Mouse (Mus musculus): ENCODE data around the gene Synpr. TPM values are rescaled to one million over a fixed set of nuclear protein-coding genes. Genes with fewer than 3 reads are reported as not detected.
"Not testable (repeated sequence)": the region's sequence is repeated elsewhere in the genome, so short reads cannot be mapped to it uniquely, and the experiment has no call there.

The Synpr gene
- total RNA-seq (2021) = under 1 TPM in 1 of 2 experiments, not detected in 1; 0.16 TPM
- long read RNA-seq, experiment 1 = 0 reads
- long read RNA-seq, experiment 2 = 0 reads

DNA sequence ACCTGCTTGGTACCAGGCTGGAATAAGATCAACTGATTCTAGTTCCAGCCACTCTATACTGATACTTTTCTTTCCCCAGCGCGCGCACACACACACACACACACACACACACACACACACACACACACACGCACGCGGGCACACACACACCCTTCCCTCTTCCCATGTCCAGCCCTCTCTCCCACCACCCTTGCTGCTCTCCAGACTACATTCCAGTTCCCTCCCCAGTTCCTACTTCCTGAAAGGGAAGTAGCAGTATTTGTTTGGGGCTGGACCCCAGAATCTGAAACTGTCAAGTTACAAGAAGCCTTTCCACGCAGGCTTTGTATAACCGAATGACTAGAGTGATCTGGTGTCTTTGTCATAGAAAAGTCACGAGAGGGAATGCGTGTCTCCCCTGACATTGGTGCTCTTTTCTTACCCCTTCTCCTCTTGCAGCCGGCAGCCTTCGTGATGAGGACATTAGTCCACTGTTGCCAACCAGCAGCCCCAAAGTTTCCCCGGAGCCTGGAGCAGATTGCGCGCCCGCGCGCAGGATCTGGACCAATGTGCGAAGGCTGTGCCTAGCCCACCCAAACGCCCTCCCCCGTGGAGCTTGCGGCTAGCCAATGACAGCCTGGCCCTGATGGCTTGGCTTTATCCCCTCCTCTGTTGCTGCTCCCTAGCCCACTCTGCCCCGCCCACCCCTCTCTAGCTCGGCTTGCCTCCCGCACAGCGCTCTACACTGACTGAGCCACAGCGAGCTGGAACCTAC, at the start of gene Synpr:
Synpr (plus strand) TSS at position 690 of the 754 bp plus-strand sequence.
- peak; percentile 38 for DNase-seq
- intact Hi-C loops (cut with DNase I; ENCODE audit: low total_unique reads) = no loop called here

DNA sequence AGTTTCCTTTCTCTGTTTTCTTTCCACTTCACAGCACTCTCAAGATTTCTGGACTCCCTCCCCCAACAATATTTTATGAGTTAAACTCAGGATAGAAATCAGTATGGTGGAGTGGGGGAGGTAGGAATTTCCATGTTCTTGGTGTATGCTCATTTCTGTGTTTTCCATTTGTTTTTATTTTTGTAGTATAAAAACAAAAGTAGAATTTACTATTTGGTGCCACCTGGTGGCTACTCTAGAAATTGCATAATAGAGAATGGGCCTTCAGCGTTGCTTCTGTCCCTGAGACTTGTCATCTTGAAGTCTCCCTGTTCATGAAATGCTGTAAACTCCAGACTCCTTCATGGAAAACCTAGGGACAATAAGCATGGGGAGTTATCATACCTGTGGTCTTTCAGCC, 47.7 kb upstream of the Synpr start:
- no peak for DNase-seq
- intact Hi-C loops (cut with DNase I; ENCODE audit: low total_unique reads) = loop anchor here (5.0 kb wide), 1 partner anchor 660 kb away; no protein-coding TSS in a partner anchor

DNA sequence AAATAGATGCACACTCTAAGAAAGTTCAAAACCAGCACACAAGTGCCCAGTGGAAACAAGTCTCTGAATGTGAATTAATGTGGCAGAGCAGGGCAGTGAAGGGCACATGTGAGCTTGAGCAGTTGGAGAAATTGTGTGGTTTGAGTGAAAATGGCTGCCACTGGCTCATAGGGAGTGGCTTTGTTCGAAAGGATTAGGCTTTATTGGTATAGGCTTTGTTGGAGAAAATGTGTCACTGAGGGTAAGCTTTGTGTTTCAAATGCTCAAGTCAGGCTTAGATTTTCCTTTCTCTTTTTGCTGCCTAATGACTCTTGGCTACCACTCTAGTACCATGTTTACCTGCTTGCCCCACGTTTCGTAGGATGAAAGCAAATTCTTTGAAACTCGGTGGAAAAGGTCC, 37.1 kb upstream of the Synpr start:
- intact Hi-C loops (cut with DNase I; ENCODE audit: low total_unique reads) = no loop called here
- DNase-seq = no peak

DNA sequence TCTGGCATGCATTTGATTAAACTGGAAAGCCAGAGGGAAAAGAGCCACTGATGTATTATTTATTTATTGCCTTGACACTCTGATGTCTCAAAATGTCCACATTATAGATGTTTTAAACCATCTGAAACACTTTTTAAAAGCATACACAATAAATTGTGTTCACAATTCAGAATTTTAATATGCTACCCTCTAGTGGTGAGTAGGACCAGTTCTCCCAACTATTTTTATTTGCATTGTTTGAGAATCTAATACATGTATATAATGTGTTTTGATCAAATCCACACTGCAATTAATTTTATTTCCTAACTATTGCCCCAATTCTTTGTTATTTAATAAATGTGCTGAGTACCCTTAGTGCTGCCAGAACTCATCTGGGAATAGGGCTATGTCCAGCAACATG, 35.2 kb upstream of the Synpr start:
- intact Hi-C loops (cut with DNase I; ENCODE audit: low total_unique reads) = no loop called here
- DNase-seq = no peak

DNA sequence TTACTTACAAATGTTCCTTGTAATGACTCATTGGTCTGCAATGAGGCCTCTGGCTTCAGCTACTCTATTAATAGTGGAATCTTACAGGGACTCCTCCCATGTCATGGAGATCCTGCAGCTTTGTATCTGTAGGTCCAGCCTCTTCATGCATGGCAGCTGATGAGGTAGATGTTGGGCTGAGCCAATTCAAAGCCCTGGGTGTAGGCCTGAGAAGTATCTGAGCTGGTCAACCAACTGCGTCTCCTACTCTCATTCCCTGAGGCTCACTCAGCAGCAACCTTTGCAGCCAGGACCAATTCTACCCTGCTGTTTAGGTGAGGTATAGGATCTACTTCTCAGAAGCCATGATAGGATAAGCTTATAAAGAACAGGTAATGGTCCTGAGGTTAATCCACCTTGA, 32.0 kb upstream of the Synpr start:
- DNase-seq = no peak
- intact Hi-C loops (cut with DNase I; ENCODE audit: low total_unique reads) = no loop called here

DNA sequence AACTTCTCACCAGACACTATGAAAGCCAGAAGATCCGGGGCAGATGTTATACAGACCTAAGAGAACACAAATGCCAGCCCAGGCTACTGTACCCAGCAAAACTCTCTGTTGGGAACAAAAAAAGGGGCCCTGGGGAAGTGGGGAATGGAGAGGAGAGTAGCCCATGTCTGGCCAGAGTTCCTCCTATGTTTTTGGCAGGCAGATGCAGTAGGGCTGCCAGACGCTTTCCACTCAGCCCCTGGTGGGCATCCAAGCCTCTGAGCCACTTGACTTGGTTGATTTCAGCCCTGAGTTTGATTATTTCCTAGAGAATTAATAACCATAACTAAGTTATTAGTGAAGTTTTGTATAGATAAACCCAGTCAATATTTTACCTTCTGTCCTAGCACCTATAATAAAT, 29.8 kb upstream of the Synpr start:
- DNase-seq; intact Hi-C loops (cut with DNase I; ENCODE audit: low total_unique reads): not testable (repeated sequence)

DNA sequence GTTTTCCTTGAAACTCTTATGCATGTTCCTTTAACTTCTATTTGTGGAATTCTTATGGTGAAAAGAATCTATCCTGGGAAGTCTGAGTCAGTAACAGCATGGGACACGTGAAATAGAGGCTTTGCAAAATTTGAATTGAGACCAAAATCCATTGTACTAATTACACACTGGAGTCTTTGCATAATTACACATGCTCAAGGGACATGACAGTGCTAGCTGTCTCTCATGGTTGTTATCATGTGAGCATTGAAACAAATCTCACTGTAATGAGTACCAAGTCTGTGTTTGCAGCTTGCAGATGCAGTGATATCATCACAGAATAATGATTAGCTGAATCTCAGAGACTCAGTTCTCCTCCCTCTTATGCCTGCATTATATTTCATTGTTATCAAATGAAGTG, 22.2 kb upstream of the Synpr start:
- no peak for DNase-seq
- intact Hi-C loops (cut with DNase I; ENCODE audit: low total_unique reads) = no loop called here

DNA sequence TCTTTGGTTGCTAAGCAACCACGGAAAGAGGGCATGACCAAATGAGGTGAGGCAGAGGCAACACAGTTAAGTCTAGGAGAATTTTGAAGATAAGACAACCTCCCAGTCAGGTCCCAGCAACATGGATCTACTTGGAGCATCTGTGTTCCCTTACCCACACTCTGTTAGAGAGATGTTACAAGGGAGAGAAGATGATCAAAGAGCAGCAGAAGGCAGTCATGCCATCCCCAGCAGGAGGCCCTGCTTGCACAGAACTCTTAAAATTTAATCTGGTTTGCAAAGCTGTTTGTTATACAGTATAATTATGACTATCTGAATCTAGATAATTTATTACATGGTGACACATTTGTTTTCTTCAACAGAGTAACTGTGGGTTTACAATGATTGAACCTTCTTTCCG, 18.2 kb upstream of the Synpr start:
- DNase-seq = no peak
- intact Hi-C loops (cut with DNase I; ENCODE audit: low total_unique reads) = no loop called here

DNA sequence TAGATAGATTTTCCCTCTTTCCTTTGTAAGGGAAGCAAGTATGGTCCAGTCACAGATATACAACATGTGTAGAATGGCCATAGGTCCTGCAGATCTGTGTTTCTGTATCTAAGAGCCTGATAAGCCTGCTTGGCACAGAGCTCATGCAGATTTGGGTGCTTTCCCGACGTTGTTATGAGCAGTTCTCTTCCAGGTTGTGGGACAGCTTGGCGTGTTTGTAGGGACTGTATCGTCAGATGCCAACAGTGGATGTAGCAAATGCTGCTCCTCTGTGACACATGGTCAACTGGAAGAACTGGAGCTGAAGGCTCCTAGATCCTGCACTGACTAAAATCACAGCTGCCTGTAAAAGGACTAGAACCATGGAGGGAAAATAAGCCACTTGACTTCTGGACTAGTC, 17.4 kb upstream of the Synpr start:
- DNase-seq = no peak
- intact Hi-C loops (cut with DNase I; ENCODE audit: low total_unique reads) = no loop called here

DNA sequence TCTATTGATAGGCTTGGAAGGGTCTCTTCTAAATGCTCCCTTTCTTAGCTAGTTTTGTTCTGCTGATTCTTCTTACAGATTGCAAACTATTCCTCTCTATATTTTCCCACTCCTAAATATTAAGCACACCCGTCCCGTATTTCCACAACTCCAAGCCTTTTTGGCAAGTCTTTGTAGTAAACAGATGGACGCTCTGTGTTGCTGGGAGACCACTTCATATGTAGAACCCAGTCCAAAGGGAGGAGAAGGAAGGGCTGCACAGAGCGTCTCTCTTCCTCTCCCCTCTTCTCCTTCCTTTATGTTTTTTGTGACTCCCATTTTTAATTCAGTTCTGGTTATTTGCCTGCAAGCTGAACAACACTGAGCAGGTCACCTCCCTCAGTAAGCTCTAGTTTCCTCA, 1.4 kb upstream of the Synpr start:
- no peak for DNase-seq
- intact Hi-C loops (cut with DNase I; ENCODE audit: low total_unique reads) = no loop called here

DNA sequence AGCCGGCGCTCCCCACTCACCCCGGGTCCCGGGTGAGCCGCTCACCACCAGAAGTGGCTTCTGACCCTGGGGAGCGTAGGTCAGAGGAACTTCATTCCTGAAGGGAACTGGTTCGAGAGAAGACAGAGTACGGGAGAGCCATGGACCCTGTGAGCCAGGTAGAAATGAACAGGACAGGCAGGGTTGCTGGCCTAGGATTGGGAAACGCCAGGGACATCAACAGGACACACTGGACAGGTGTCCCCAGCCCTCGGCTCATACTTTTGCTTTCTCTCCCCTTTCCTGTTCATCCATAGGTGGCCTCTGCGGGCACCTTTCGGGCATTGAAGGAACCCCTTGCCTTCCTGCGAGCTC, 242 bp downstream of the Synpr start:
- DNase-seq = no peak
- intact Hi-C loops (cut with DNase I; ENCODE audit: low total_unique reads) = no loop called here

DNA sequence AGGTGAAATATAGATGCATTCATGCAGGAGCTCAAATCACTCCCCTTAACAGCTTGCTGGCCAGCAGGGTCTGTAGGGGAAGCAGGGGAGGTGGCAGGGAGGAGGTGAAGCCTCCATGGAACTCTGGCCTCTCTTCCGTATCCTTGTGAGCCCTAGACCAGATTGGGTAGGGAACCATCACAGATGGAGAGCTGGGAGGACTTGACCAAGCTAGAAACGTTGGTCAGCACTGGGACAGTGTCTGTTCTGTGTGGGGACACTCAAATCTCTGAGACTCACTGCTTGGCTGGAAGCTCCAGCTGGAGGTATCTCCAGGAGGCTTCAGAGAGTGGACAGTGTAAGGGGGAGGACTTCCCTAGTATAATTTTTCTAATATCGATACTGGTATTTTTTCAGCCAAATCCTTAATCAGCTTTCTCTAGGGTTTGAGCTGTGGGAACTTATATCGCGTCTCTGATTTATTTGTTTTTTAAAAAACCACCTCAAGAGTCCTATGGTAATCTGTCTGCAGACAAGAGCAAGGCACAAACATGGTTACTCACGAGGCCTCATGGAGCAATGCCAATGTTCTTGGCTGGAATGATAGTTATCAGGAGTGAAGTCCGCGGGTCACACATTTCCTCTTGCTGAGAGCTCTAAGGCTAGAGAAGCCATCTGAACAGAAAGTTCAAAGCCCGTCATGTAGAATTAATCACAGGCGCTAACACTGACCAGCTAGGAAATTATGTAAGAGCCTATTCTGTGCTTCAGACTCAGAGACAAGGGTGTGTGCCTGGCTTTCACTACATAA, 956 bp downstream of the Synpr start:
- no peak for DNase-seq
- intact Hi-C loops (cut with DNase I; ENCODE audit: low total_unique reads) = no loop called here

DNA sequence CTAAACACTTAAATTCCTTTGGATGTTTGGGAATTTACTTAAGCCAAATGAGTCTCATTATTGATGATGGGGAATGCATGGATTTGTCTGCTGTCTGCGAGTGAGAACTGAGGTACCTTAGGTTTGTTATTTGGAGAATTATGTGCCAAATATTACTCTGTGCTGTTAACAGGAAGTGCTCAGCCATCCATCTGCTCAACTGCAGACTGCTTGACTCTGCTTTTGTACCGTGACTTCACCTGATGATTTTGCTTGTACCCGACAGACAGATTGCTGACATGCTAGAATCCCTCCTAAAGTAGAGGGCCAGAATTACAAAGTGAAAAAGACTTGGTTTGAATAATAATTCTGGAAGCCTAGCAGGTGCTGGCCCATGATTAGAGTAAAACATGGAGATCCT, 9.6 kb downstream of the Synpr start:
- intact Hi-C loops (cut with DNase I; ENCODE audit: low total_unique reads) = no loop called here
- DNase-seq = no peak

DNA sequence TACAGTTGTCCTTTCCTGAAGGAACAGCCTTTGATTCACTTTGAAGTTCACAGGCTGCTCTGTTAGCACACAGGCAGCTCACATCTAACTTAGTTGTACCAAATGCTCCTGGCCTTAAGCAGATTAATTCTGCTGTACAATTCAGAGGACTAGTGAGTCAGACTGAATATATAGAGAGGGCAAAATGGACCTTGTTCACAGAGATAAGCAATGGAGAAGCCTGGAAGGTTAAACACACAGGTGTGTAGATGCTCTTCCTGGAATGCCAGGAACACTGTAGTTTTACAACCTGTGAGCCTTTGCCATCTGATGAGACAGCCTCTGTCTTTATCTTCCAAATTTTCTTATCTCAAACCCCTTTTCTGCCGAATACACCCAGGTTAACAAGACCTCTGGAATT, 29.7 kb downstream of the Synpr start:
- intact Hi-C loops (cut with DNase I; ENCODE audit: low total_unique reads) = no loop called here
- DNase-seq = no peak

DNA sequence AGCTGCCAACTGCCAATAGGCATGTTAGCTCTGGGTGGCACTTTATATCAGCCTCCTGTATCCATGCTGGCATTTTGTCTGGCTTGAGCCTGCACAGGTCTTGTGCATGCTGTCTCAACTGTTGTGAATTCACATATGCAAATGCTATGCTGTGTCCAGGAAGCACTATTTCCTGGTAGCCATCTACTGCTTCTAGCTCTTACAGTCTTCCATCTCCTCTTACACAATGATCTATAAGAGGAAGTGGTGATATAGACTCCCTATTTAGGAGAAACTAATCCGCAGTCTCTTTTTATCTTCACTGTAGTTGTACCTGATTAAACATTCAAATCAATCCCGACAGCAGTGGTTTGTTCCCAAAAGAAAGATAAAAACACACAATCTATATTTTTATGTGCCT, 43.9 kb downstream of the Synpr start:
- no peak for DNase-seq

DNA sequence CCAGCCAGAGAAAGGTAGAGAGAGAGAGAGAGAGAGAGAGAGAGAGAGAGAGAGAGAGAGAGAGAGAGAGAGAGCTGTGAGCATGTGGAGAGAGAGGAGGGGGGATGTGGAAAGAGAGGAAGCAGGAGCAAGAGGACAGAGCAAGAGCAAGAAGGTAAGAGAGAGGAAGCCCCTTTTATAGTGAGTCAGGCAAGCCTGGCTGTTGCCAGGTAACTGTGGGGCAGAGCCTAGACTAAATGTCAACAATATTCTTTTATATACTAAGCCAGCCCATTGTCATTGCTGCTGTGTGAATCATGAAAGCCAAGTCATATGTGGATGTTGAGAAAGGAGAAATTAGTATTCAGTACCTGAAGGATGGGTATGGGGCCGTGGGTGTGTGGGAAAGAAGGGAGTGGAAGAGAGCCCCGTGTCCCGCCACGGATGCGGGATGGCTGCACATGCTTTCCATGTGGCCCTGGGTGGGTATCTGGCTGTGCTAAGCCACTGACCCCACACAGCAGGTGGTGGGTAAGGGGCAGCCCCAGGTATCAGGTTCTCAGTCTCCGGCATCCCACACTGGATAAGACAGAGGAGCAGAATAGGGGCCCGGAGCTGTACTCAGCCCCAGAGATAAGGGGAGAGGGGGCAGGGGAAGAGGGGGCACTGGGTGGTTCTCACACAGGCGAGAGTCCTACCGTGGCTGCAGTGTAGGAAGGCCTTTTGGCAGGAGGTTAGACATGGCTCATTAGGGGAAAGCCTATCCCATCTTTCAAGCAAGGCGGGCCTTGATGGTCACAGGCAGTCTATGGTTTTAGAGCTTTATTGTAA, 48.1 kb downstream of the Synpr start:
- intact Hi-C loops (cut with DNase I; ENCODE audit: low total_unique reads) = no loop called here
- no peak for DNase-seq

More for the DNA sequence above, 43.9 kb downstream of the Synpr start:
- intact Hi-C loops (cut with DNase I; ENCODE audit: low total_unique reads) = no loop called here

DNA sequence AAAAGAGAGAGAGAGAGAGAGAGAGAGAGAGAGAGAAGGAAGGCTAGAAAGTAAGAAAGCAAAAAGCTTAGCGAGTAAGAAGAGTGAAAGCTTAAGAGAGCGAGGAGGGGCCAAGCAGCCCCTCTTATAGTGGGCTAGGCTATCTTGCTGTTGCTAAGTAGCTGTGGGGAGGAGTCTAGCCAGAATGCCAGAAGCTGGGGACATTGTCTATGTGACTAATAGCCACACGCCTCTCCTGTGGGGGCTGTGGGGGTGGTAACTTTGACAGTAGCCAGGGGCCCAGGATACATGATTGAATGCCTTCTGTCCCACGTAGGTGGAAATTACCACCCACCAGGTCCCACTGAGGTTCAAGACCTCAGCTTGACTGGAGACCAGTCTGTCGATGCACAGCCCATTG, 48.8 kb downstream of the Synpr start:
- DNase-seq = no peak
- intact Hi-C loops (cut with DNase I; ENCODE audit: low total_unique reads) = no loop called here

DNA sequence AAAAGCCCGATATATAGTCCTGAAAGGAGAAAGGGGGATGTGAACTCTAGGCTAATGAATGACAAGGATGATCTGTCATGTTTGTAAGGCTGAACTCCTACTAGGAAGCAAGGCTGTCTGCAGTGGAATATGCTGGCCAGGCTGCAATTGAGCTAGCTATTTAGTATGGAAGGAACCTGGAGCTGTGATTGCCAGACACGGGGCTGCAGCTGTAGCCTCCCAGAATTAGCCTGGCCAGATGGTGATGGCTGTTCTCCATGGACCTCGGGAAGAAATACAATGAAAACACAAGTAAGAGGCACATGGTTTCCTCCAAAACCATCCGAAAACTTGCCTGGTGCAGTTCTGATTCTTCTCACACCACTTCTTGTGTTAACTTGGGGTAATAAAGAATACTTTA, 51.6 kb downstream of the Synpr start:
- DNase-seq = no peak
- intact Hi-C loops (cut with DNase I; ENCODE audit: low total_unique reads) = no loop called here

DNA sequence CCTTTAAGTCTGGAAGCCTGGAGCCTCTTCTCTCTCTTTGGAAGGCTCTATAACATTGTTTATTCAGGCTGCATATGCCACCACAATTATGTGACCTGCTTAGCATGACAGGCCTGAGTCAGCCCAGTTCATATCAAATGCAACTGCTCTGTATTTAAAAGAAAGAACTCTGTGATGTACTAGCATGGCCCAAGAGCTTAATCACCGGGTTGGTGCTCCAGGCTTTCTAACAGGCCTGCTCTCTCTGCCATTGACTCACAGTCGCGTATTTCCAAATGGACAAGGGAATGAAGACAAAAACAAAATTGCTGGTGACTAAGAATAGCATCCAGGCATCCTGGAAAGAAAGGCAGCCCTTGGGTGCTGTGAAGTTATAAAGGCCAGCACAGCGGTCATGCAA, 56.1 kb downstream of the Synpr start:
- DNase-seq = no peak
- intact Hi-C loops (cut with DNase I; ENCODE audit: low total_unique reads) = no loop called here

DNA sequence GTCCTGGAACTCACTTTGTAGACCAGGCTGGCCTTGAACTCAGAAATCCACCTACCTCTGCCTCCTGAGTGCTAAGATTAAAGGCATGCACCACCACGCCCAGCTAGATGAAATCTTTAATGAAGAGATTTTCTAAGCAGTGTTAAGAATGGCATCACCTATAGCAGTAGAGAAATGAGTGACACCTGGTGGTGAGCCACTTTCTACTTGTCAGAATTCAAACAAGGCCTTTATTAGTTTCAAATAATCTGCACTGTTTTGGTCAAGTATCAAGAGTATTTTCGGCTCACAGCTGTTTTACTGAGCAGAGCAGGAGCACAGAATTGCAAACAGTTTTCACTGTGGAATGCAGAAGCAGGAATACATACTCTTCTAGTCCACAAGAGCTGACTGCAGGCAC, 59.7 kb downstream of the Synpr start:
- DNase-seq = no peak
- intact Hi-C loops (cut with DNase I; ENCODE audit: low total_unique reads) = no loop called here
